Mouse (Mus musculus): ENCODE results near the gene Sap30. TPM values are rescaled to one million over a fixed set of nuclear protein-coding genes. Genes with fewer than 3 reads are reported as not detected.

Sap30 gene
- polyA plus RNA-seq, 1 experiment from 2014 or later: 83.3 TPM

- Histone ChIP-seq H3K27ac (peak overlapping the region; percentile 99), H3K27me3 (ENCODE audit: poor library complexity, severe bottlenecking) (no peaks in the 10 kb centered on the region), H3K9me3 (no peaks in the 10 kb centered on the region), H3K4me1 (peaks cover 14% of the 10 kb centered on the region), H3K36me3 (replicated peaks) (peaks cover 25% of the 10 kb centered on the region), H3K4me3 (peak overlapping the region; percentile 98)
- peak; percentile 82 for DNase-seq (ENCODE audit: extremely low spot score, low spot score)
- under 1% methylated on average over 25 of the region's 25 CpGs for WGBS
Measured at GRCm38 (mm10) chr8:57488312-57488765, 679 bp upstream of the Sap30 start.

- peaks cover 14% of the 10 kb centered on the region for H3K4me1 ChIP-seq
- DNase-seq (ENCODE audit: extremely low spot score, low spot score): peak; percentile 74
- H3K27me3 ChIP-seq (ENCODE audit: poor library complexity, severe bottlenecking): no peaks in the 10 kb centered on the region
- peak overlapping the region; percentile 98 for H3K4me3 ChIP-seq
- under 1% methylated on average over 54 of the region's 54 CpGs for WGBS
- no peaks in the 10 kb centered on the region for H3K9me3 ChIP-seq
- H3K36me3 ChIP-seq (replicated peaks): peaks cover 39% of the 10 kb centered on the region
- peak overlapping the region; percentile 99 for H3K27ac ChIP-seq
Measured at GRCm38 (mm10) chr8:57486491-57487440, 894 bp downstream of the Sap30 start.

- 83% methylated on average over 4 of the region's 4 CpGs for WGBS
- H3K27me3 ChIP-seq (ENCODE audit: poor library complexity, severe bottlenecking): no peaks in the 10 kb centered on the region
- DNase-seq (ENCODE audit: extremely low spot score, low spot score): no peak
- no peak overlapping the region for H3K4me3 ChIP-seq
- peaks cover 6% of the 10 kb centered on the region for H3K4me1 ChIP-seq
- no peaks in the 10 kb centered on the region for H3K9me3 ChIP-seq
- no peak overlapping the region for H3K27ac ChIP-seq
- H3K36me3 ChIP-seq (replicated peaks): peaks cover 59% of the 10 kb centered on the region
Measured at GRCm38 (mm10) chr8:57480606-57481005, 7.1 kb downstream of the Sap30 start.

GRCm38 (mm10) chr8:57479700-57480099 is 8.0 kb downstream of the Sap30 start:
- H3K9me3 ChIP-seq: no peaks in the 10 kb centered on the region
- H3K4me3 ChIP-seq: no peak overlapping the region
- H3K4me1 ChIP-seq: no peaks in the 10 kb centered on the region
- 94% methylated on average over 8 of the region's 8 CpGs for WGBS
- DNase-seq (ENCODE audit: extremely low spot score, low spot score): no peak
- no peak overlapping the region for H3K27ac ChIP-seq
- H3K36me3 ChIP-seq (replicated peaks): peaks cover 50% of the 10 kb centered on the region
- no peaks in the 10 kb centered on the region for H3K27me3 ChIP-seq (ENCODE audit: poor library complexity, severe bottlenecking)

GRCm38 (mm10) chr8:57478406-57478805 is 9.3 kb downstream of the Sap30 start:
- Histone ChIP-seq H3K9me3 (no peaks in the 10 kb centered on the region), H3K27ac (no peak overlapping the region), H3K4me1 (no peaks in the 10 kb centered on the region), H3K27me3 (ENCODE audit: poor library complexity, severe bottlenecking) (no peaks in the 10 kb centered on the region), H3K36me3 (replicated peaks) (peaks cover 37% of the 10 kb centered on the region), H3K4me3 (no peak overlapping the region)
- DNase-seq (ENCODE audit: extremely low spot score, low spot score): no peak
- WGBS: 85% methylated on average over 3 of the region's 3 CpGs

- H3K27ac ChIP-seq: no peak overlapping the region
- no peak for DNase-seq (ENCODE audit: extremely low spot score, low spot score)
- H3K27me3 ChIP-seq (ENCODE audit: poor library complexity, severe bottlenecking): no peaks in the 10 kb centered on the region
- no peaks in the 10 kb centered on the region for H3K4me1 ChIP-seq
- H3K9me3 ChIP-seq: no peaks in the 10 kb centered on the region
- WGBS: 84% methylated on average over 6 of the region's 6 CpGs
- no peak overlapping the region for H3K4me3 ChIP-seq
- no peaks in the 10 kb centered on the region for H3K36me3 ChIP-seq (replicated peaks)
Measured at GRCm38 (mm10) chr8:57473751-57474150, 13.9 kb downstream of the Sap30 start.

- H3K4me3 ChIP-seq: no peak overlapping the region
- H3K9me3 ChIP-seq: no peaks in the 10 kb centered on the region
- 96% methylated on average over 5 of the region's 5 CpGs for WGBS
- H3K4me1 ChIP-seq: no peaks in the 10 kb centered on the region
- no peaks in the 10 kb centered on the region for H3K36me3 ChIP-seq (replicated peaks)
- H3K27me3 ChIP-seq (ENCODE audit: poor library complexity, severe bottlenecking): no peaks in the 10 kb centered on the region
- no peak overlapping the region for H3K27ac ChIP-seq
- DNase-seq (ENCODE audit: extremely low spot score, low spot score): no peak
Measured at GRCm38 (mm10) chr8:57470863-57471262, 16.8 kb downstream of the Sap30 start.

GRCm38 (mm10) chr8:57468624-57469023 is 19.0 kb downstream of the Sap30 start:
- H3K36me3 ChIP-seq (replicated peaks): no peaks in the 10 kb centered on the region
- DNase-seq (ENCODE audit: extremely low spot score, low spot score): no peak
- 68% methylated on average over 5 of the region's 5 CpGs for WGBS
- H3K4me1 ChIP-seq: no peaks in the 10 kb centered on the region
- H3K27me3 ChIP-seq (ENCODE audit: poor library complexity, severe bottlenecking): no peaks in the 10 kb centered on the region
- H3K27ac ChIP-seq: no peak overlapping the region
- no peaks in the 10 kb centered on the region for H3K9me3 ChIP-seq
- H3K4me3 ChIP-seq: no peak overlapping the region

- no peak overlapping the region for H3K27ac ChIP-seq
- H3K27me3 ChIP-seq (ENCODE audit: poor library complexity, severe bottlenecking): no peaks in the 10 kb centered on the region
- H3K9me3 ChIP-seq: no peaks in the 10 kb centered on the region
- no peaks in the 10 kb centered on the region for H3K36me3 ChIP-seq (replicated peaks)
- no peak overlapping the region for H3K4me3 ChIP-seq
- 90% methylated on average over 3 of the region's 3 CpGs for WGBS
- H3K4me1 ChIP-seq: no peaks in the 10 kb centered on the region
- no peak for DNase-seq (ENCODE audit: extremely low spot score, low spot score)
Measured at GRCm38 (mm10) chr8:57463757-57464156, 23.9 kb downstream of the Sap30 start.

GRCm38 (mm10) chr8:57462839-57463238 is 24.8 kb downstream of the Sap30 start:
- no peaks in the 10 kb centered on the region for H3K27me3 ChIP-seq (ENCODE audit: poor library complexity, severe bottlenecking)

GRCm38 (mm10) chr8:57457942-57458341 is 29.7 kb downstream of the Sap30 start:
- DNase-seq (ENCODE audit: extremely low spot score, low spot score): no peak
- Histone ChIP-seq H3K27ac (no peak overlapping the region), H3K4me3 (no peak overlapping the region), H3K27me3 (ENCODE audit: poor library complexity, severe bottlenecking) (no peaks in the 10 kb centered on the region), H3K36me3 (replicated peaks) (no peaks in the 10 kb centered on the region), H3K4me1 (no peaks in the 10 kb centered on the region), H3K9me3 (no peaks in the 10 kb centered on the region)
- 83% methylated on average over 3 of the region's 3 CpGs for WGBS

More at GRCm38 (mm10) chr8:57462839-57463238, 24.8 kb downstream of the Sap30 start:
- Histone ChIP-seq H3K4me1 (no peaks in the 10 kb centered on the region), H3K27ac (no peak overlapping the region), H3K4me3 (no peak overlapping the region), H3K9me3 (no peaks in the 10 kb centered on the region), H3K36me3 (replicated peaks) (no peaks in the 10 kb centered on the region)
- no peak for DNase-seq (ENCODE audit: extremely low spot score, low spot score)
- WGBS: 59% methylated on average over 1 of the region's 1 CpGs

GRCm38 (mm10) chr8:57457152-57457551 is 30.5 kb downstream of the Sap30 start:
- H3K27ac ChIP-seq: no peak overlapping the region
- no peaks in the 10 kb centered on the region for H3K9me3 ChIP-seq
- no peaks in the 10 kb centered on the region for H3K27me3 ChIP-seq (ENCODE audit: poor library complexity, severe bottlenecking)
- DNase-seq (ENCODE audit: extremely low spot score, low spot score): no peak
- no peaks in the 10 kb centered on the region for H3K4me1 ChIP-seq
- WGBS: 93% methylated on average over 6 of the region's 6 CpGs
- H3K4me3 ChIP-seq: no peak overlapping the region
- H3K36me3 ChIP-seq (replicated peaks): no peaks in the 10 kb centered on the region

- Histone ChIP-seq H3K36me3 (replicated peaks) (no peaks in the 10 kb centered on the region), H3K27me3 (ENCODE audit: poor library complexity, severe bottlenecking) (no peaks in the 10 kb centered on the region), H3K9me3 (no peaks in the 10 kb centered on the region), H3K4me1 (no peaks in the 10 kb centered on the region), H3K4me3 (no peak within 1 kb of the TSS), H3K27ac (no peak within 1 kb of the TSS)
- DNase-seq (ENCODE audit: extremely low spot score, low spot score): no peak
- WGBS: 64% methylated on average over 3 of the region's 3 CpGs
Measured at GRCm38 (mm10) chr8:57455765-57456164, 31.9 kb downstream of the Sap30 start, which contains the start of gene Scrg1. Scrg1 (plus strand) TSS chr8:57455923.

All from forebrain, embryonic 10.5 days (tissue).